Mouse (Mus musculus) midbrain, embryonic 10.5 days (tissue): Measurements from ENCODE around the gene Scamp4. TPM values are rescaled to one million over a fixed set of nuclear protein-coding genes. Genes with fewer than 3 reads are reported as not detected.
"Not testable (repeated sequence)": the region's sequence is repeated elsewhere in the genome, so short reads cannot be mapped to it uniquely, and the experiment has no call there.

Experiments used
- DNase-seq: peaks from one replicate; pipeline ENCODE4 v3.0.0-alpha.2; 2017; ENCODE audit warnings: low spot score
- H3K27ac ChIP-seq: fragments of 300-500 bp; sonication (generic); replicated peaks from 2 replicates; pipeline ENCODE4 v1.5.1; 2016; ENCODE audit warnings: mild to moderate bottlenecking
- H3K27me3 ChIP-seq: fragments of 300-500 bp; sonication (generic); 2 replicates; pipeline ENCODE4 v1.6.1; 2016; ENCODE audit warnings: low read depth, mild to moderate bottlenecking; ENCODE audit not compliant: poor library complexity, severe bottlenecking
- H3K36me3 ChIP-seq: fragments of 300-500 bp; sonication (generic); 2 replicates; pipeline ENCODE4 v1.6.1; 2016; ENCODE audit warnings: mild to moderate bottlenecking, moderate library complexity
- H3K4me1 ChIP-seq: fragments of 300-500 bp; sonication (generic); 2 replicates; pipeline ENCODE4 v1.6.1; 2016
- H3K4me3 ChIP-seq: fragments of 300-500 bp; sonication (generic); 2 replicates; pipeline ENCODE4 v1.5.1; 2016; ENCODE audit warnings: mild to moderate bottlenecking, moderate library complexity
- H3K9me3 ChIP-seq: fragments of 300-500 bp; sonication (generic); replicated peaks from 2 replicates; pipeline ENCODE4 v1.6.1; 2016; ENCODE audit warnings: mild to moderate bottlenecking
- whole genome bisulfite sequencing: fragments of 180-500 bp; shearing (Covaris S2); methylation state at CpG from one replicate; pipeline ENCODE4 v1.1.7; 2016; 5-methylcytosine and 5-hydroxymethylcytosine counted together
- polyA plus RNA-seq: library from polyadenylated mRNA; unstranded; fragments of >200 nt; fragmentation: Nextera tagmentation; extraction: Ambion mirVana; gene quantifications from 2 replicates; pipeline ENCODE4 v1.2.1, GENCODE M21; 2016

Scamp4 gene
- polyA plus RNA-seq, 1 experiment from 2014 or later: 94.1 TPM

DNA sequence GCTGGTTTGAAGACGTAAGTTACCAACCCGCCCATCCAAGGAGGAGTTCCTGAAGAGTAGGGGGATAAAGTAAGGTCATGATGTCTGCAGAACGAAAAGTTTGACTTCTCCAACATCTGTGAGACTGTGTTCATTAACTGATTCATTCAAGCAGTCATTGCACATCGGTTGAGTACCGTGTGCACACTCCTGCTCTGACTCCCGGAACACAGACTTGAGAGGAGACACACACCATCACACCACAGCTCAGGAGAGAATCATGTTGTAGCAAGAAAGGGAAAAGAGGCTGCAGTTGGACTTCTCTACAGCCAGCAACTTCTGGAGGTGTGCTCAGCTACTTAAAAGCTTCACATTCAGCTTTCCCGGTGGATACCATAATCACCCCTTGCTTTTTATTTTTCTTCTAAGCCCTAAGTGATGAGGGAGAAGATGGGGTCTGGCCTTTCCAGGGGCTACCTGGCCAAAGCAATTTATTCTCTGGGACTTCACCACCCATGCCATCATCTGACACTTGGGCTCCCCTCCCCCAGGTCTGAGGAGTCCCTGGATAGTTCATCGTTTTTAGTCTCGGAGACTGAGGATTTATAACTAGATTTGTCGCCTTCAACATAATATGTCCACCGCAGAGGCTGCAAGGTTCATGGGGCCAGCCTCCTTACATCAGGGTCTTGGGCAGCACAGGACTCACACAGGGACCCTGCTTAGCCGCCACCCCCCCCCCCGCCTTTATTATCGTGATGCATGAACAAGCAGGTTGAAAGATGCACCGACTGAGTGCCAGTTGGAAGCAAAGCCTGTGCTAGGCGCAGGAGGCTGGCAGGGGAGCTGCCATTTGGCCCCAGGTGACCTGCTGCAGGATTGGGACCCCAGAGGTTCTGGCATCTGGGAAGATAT, 18.4 kb downstream of the Scamp4 start:
- no peaks in the 10 kb centered on the region for H3K27me3 ChIP-seq
- no peaks in the 10 kb centered on the region for H3K9me3 ChIP-seq
- H3K4me1 ChIP-seq: peaks cover 50% of the 10 kb centered on the region
- peaks cover 18% of the 10 kb centered on the region for H3K36me3 ChIP-seq
- 59% methylated on average over 16 of the region's 16 CpGs for WGBS
- no peak for DNase-seq
- H3K4me3 ChIP-seq: peak overlapping the region; percentile 92
- peak overlapping the region; percentile 95 for H3K27ac ChIP-seq

DNA sequence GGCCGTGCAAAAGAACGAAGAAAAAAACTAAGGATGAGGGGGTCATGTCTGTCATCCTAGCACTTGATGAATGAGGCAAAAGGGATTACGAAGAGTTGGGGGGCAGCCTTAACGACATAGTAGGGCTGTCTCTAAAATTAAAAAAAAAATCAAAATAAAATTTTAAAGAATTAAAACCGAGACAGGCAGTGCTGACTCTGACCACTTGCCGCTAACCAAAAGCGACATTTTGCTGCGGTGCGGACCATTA, 18.9 kb downstream of the Scamp4 start:
- Histone ChIP-seq H3K27me3 (no peaks in the 10 kb centered on the region), H3K27ac (peak overlapping the region; percentile 95), H3K36me3 (peaks cover 12% of the 10 kb centered on the region), H3K4me1 (peaks cover 53% of the 10 kb centered on the region), H3K4me3 (peak overlapping the region; percentile 92), H3K9me3 (no peaks in the 10 kb centered on the region)
- no peak for DNase-seq
- WGBS: 7% methylated on average over 9 of the region's 9 CpGs

DNA sequence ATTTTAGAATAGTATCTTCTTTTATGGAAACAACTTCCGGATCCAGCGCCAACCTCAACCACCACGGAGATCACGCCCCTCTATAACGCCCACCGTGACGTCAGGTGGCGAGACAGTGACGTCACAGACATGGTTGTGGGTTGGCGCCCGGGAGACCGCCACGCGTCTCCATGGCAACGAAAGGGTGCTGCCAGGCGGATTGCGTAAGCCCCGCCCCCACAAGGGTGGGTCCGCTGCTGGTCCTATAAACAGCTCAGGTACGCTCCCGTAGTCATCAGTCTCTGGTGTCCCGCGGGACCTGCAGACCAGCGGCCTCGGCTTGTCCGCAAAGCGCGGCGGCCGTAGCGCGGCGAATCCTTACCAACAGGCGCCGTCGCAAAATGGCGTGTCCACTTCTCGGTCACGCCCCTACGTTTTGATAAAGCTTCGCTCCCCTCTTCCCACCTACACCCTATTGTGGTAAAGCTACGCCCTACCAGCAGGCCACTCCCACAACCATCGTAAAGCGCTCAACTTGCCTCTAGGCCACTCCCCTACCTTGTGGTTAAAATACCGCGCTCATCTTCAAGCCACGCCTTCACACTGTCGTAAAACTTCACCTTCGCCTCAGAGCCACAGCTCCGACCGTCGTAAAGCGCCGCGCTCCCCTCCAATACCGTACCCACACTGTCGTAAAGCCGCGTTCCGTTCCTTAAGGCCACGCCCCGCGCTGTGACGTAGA, 19.4 kb downstream of the Scamp4 start:
- Histone ChIP-seq H3K27me3 (no peaks in the 10 kb centered on the region), H3K36me3 (peaks cover 12% of the 10 kb centered on the region), H3K4me3 (peak overlapping the region; percentile 92), H3K4me1 (peaks cover 53% of the 10 kb centered on the region), H3K27ac (peak overlapping the region; percentile 95), H3K9me3 (no peaks in the 10 kb centered on the region)
- under 1% methylated on average over 64 of the region's 64 CpGs for WGBS
- DNase-seq: peak; percentile 99

DNA sequence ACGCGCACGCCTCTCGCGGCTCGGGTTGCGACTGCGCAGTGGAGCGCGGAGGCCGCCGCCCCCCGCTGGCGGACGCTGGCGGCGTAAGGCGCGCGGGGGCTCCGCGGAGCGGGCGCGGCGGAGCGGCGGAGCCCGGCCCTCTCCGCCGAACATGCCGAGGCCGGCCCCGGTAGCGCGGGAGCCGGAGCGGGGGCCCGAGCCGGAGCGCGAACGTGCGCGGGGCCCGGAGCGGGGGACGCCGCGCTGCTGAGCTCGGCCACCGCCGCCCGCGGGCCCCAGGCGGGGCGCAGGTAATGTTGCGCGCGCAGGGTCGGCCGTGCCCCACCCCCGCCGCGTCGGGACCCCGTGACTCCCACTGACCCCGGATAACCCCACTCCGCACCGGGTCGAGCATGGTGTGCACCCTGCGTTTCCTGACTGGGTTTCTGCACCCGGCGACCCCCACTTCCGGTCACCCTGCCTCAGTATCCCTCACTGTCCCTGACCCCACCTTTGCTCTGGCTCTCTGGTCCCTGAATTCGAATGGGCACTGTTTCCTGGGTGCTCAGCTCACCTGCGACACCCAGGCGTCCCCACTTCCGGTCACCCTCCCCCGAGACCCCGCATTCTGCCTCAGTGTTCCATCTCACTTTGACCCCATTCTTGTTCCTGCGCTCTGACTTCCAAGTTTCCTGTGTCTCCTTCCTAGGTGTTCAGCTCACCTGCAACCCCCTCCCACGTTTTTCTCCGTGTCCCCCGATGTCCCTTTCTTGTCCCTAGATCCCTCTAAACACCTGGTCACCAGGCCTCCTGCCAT, 20.2 kb downstream of the Scamp4 start, which contains the start of gene Csnk1g2:
TSS of gene Csnk1g2 (plus strand) at position 178 of the 796 bp plus-strand sequence.
- DNase-seq: peak; percentile 40
- Histone ChIP-seq H3K9me3 (no peaks in the 10 kb centered on the region), H3K36me3 (peaks cover 15% of the 10 kb centered on the region), H3K27me3 (no peaks in the 10 kb centered on the region), H3K27ac (peak within 1 kb of the TSS; percentile 95), H3K4me1 (peaks cover 60% of the 10 kb centered on the region), H3K4me3 (peak within 1 kb of the TSS; percentile 92)
- under 1% methylated on average over 82 of the region's 85 CpGs for WGBS

DNA sequence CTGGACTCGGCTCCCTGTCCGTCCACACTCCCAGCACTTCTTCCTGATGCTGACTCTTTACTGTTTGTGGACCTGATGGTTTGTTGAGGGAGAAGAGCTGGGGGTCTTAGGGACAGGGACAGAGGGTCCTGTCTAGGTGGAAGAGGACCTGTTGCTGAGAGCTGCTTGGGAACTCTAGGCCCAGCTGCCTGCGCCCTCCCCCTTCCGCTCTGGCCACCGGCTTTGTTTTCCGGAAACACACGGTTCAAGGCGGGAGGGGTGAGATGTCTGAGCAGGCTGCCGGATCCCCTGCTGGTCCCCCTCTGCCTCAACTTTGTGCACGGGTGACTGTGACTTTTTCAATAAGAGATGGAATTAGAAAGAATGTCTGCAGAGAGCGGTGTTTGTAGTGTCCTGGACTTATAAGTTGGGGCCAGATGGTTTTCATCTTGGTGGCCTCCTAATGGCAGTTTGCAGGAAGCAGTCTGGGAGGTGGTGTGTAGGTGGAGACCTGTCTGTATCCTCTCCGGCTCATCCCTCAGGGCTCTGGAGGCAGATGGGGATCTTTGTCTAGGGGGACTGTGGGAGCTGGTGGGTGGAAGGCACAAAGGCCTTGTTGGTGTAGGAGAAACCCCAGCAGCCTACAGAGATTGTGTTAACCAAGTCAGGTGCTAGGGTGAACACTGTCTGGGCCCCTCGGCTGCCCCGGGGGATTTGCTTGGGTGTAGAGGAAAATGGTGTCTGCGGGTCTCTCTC, 21.0 kb downstream of the Scamp4 start:
- WGBS: 22% methylated on average over 15 of the region's 15 CpGs
- Histone ChIP-seq H3K4me1 (peaks cover 68% of the 10 kb centered on the region), H3K27me3 (no peaks in the 10 kb centered on the region), H3K36me3 (peaks cover 15% of the 10 kb centered on the region), H3K27ac (peak overlapping the region; percentile 95), H3K9me3 (no peaks in the 10 kb centered on the region), H3K4me3 (peak overlapping the region; percentile 92)
- DNase-seq: peak; percentile 53

DNA sequence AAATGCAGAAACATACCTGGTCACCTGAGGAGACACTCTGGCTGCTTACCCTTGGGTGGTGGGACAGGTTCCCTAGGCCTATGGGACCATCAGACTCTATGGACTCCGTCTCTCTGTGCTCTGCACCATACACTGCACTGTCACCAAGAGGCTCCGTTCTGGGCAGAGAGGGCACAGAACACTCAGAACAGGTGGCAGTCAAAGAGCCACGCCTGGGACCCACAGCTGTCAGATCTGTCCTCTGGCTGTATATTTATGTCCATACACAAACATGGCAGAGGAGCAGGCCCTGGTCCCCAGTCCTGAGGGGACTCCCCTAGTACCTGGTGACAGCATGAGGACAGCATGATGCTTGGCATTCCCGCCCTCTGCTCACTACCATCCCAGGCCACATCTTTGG, 23.1 kb downstream of the Scamp4 start:
- H3K4me3 ChIP-seq: peak overlapping the region; percentile 3; the same call in 1 of the 2 replicates
- DNase-seq: no peak
- WGBS: 87% methylated on average over 4 of the region's 4 CpGs
- H3K9me3 ChIP-seq: no peaks in the 10 kb centered on the region
- H3K27ac ChIP-seq: no peak overlapping the region
- peaks cover 63% of the 10 kb centered on the region for H3K4me1 ChIP-seq
- no peaks in the 10 kb centered on the region for H3K27me3 ChIP-seq
- H3K36me3 ChIP-seq: peaks cover 33% of the 10 kb centered on the region

DNA sequence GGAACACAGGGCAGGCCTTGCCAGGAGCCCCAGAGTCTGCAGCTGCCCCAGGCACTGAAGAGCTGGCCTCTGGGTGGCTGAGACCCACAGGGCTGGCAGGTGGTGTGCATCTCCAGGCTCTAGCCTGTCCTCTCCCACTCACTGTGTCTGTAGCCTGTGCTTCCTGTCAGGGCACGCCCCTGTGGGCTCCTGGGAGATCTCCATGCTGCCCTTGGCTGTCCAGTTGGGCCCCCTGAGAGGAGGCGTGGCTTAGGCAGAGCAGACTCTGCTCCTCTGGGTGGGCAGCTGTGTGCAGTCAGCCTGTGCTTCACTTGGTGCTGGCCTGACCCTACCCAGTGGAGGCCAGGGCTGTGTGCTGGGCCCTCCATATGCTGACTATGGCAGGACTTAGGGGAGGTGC, 25.0 kb downstream of the Scamp4 start:
- no peak for DNase-seq
- peaks cover 48% of the 10 kb centered on the region for H3K36me3 ChIP-seq
- 68% methylated on average over 2 of the region's 2 CpGs for WGBS

DNA sequence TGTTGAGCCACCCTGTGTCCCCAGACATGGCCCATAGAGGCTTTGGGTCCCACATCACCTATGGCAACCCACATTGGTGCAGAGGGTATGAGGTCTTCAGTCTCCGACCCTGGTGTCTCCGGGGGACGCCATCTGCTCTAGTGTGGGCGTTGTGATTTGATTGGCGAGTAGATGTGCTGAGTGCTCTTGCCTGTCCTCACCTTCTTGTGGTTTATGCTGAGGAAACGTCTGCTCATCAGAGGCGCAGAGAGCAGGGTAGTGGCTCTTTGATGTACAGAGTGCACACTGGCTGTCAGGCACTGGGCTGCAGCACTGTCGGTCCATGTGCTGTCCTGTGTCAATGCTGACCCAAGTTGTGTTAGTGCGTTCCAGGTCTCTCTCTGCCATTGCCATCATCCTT, 26.3 kb downstream of the Scamp4 start:
- no peak overlapping the region; the same call in 1 of the 2 replicates for H3K4me3 ChIP-seq
- H3K9me3 ChIP-seq: no peaks in the 10 kb centered on the region
- H3K27ac ChIP-seq: 0 out of 2 replicates have a peak overlapping the region, but pooled peaks have one; percentile 49
- H3K4me1 ChIP-seq: peaks cover 44% of the 10 kb centered on the region
- no peaks in the 10 kb centered on the region for H3K27me3 ChIP-seq
- DNase-seq: no peak
- H3K36me3 ChIP-seq: peaks cover 55% of the 10 kb centered on the region
- 95% methylated on average over 9 of the region's 9 CpGs for WGBS

More for the DNA sequence above, 25.0 kb downstream of the Scamp4 start:
- Histone ChIP-seq H3K4me1 (peaks cover 54% of the 10 kb centered on the region), H3K27me3 (no peaks in the 10 kb centered on the region), H3K27ac (peak overlapping the region; percentile 25; the same call in 1 of the 2 replicates), H3K9me3 (no peaks in the 10 kb centered on the region), H3K4me3 (0 out of 2 replicates have a peak overlapping the region, but pooled peaks have one; percentile 3)

DNA sequence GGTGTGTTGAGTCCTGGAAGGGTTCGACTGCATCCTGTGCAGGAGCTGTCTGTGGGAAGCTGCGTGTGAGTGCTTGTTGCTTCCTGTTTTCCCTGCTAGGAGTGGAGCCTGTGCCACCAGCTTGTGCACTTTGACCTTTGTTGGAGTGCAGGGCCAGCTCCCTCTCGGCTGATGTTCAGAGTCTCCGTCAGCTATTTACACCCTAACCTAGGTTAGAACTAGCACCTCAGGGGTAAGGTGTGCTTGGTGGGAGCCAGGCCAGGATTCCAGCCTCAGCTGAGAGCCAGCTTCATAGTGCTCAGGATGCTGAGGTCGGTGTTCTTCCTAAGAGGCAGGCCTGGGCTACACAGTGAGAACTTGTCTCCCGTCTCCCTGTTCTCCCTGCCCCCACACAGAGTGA, 32.7 kb downstream of the Scamp4 start:
- Histone ChIP-seq H3K4me1 (no peaks in the 10 kb centered on the region), H3K36me3 (peaks cover 90% of the 10 kb centered on the region), H3K4me3 (no peak overlapping the region), H3K27ac (no peak overlapping the region), H3K9me3 (no peaks in the 10 kb centered on the region), H3K27me3 (no peaks in the 10 kb centered on the region)
- 92% methylated on average over 6 of the region's 6 CpGs for WGBS
- DNase-seq: no peak

DNA sequence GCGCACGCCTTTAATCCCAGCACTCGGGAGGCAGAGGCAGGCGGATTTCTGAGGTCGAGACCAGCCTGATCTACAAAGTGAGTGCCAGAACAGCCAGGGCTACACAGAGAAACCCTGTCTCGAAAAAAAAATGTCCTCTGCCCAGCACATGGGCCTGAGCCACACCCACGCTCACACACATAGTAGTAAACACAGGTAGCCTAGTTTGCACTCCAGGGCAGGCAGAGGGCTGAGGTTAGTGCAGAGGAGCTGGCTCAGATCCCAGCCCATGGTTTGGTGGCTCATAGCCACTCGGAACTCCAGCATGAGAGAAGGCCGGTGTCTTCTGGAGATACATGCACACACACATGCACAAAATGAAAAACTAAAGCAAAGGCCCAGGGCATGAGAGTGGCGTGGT, 44.3 kb downstream of the Scamp4 start:
- WGBS: 92% methylated on average over 10 of the region's 10 CpGs
- Histone ChIP-seq H3K4me1 (peaks cover 5% of the 10 kb centered on the region; the same call in 1 of the 2 replicates), H3K9me3 (no peaks in the 10 kb centered on the region), H3K4me3 (no peak overlapping the region), H3K27ac (no peak overlapping the region), H3K27me3 (no peaks in the 10 kb centered on the region), H3K36me3 (peaks cover 85% of the 10 kb centered on the region)
- no peak for DNase-seq

DNA sequence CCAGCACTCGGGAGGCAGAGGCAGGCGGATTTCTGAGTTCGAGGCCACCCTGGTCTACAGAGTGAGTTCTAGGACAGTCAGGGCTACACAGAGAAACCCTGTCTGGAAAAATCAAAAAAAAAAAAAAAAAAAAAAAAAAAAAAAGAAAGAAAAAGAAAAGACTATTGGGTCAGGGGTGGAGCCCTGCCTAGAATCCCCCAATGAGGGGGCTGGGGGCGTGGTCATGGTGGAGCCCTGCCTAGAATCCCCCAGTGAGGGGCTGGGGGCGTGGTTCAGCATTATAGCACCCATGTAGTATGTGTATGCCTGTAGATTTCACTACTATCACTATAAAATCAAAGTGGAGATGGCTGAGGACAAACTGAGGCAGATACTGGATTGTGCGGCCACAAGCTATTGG, 47.2 kb downstream of the Scamp4 start:
- H3K36me3 ChIP-seq: peaks cover 61% of the 10 kb centered on the region
- DNase-seq, H3K27me3 ChIP-seq, H3K9me3 ChIP-seq, H3K4me3 ChIP-seq, H3K4me1 ChIP-seq, H3K27ac ChIP-seq: not testable (repeated sequence)
- WGBS: 85% methylated on average over 6 of the region's 6 CpGs

DNA sequence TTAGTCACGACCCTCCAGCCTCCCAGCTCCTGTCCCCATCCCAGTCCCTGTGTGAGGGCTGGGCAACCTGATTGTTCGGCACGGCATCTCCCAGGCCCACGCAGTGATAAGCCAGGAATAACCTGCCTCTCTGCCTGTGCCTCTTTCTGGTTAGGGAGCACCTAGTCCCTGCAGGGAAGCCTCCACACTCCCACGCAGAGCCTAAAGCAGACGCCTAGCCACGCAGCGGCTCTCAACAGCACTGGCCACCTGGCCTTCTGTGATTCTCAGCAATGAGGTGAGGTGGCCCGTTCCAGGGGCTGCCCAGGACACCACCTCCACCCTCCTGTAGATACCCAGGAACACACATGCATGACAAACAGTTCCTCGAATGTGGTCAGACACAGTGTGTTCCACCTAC, 47.7 kb downstream of the Scamp4 start:
- H3K9me3 ChIP-seq: no peaks in the 10 kb centered on the region
- peaks cover 56% of the 10 kb centered on the region for H3K36me3 ChIP-seq
- H3K27ac ChIP-seq: no peak overlapping the region
- peaks cover 14% of the 10 kb centered on the region for H3K4me1 ChIP-seq
- WGBS: 93% methylated on average over 10 of the region's 10 CpGs
- H3K27me3 ChIP-seq: no peaks in the 10 kb centered on the region
- no peak overlapping the region for H3K4me3 ChIP-seq
- DNase-seq: no peak
